Mouse (Mus musculus) embryo, embryonic 11 days (tissue): ENCODE measurements around the gene Rcbtb2.

Experiments used
- DNase-seq: peaks from one replicate; pipeline ENCODE4 v3.0.0-alpha.2; 2015

Gene Rcbtb2

GRCm38 (mm10) chr14:73116938-73117337, 5.9 kb upstream of the Rcbtb2 start:
- DNase-seq, result peak; percentile 57

GRCm38 (mm10) chr14:73117411-73118392, 5.1 kb upstream of the Rcbtb2 start:
- no peak for DNase-seq

GRCm38 (mm10) chr14:73118482-73119347, 4.1 kb upstream of the Rcbtb2 start:
- no peak for DNase-seq

GRCm38 (mm10) chr14:73119459-73119858, 3.4 kb upstream of the Rcbtb2 start:
- DNase-seq, result no peak

GRCm38 (mm10) chr14:73119966-73120365, 2.9 kb upstream of the Rcbtb2 start:
- DNase-seq, result no peak

GRCm38 (mm10) chr14:73122211-73122922, 470 bp upstream of the Rcbtb2 start:
- no peak for DNase-seq

- DNase-seq, result no peak
These were observed 544 bp downstream of the Rcbtb2 start for GRCm38 (mm10) chr14:73123381-73123780.

GRCm38 (mm10) chr14:73123786-73124185, 949 bp downstream of the Rcbtb2 start:
- DNase-seq, result no peak

GRCm38 (mm10) chr14:73130519-73130918, 7.7 kb downstream of the Rcbtb2 start:
- no peak for DNase-seq

- no peak for DNase-seq
These were observed 9.1 kb downstream of the Rcbtb2 start for GRCm38 (mm10) chr14:73131856-73132410.

- no peak for DNase-seq
These were observed 9.9 kb downstream of the Rcbtb2 start for GRCm38 (mm10) chr14:73132731-73133130.

- no peak for DNase-seq
These were observed 14.4 kb downstream of the Rcbtb2 start for GRCm38 (mm10) chr14:73137234-73137633.

GRCm38 (mm10) chr14:73138483-73138882, 15.6 kb downstream of the Rcbtb2 start:
- no peak for DNase-seq

- DNase-seq, result no peak
These were observed 17.0 kb downstream of the Rcbtb2 start for GRCm38 (mm10) chr14:73139866-73140265.

- no peak for DNase-seq
These were observed 19.0 kb downstream of the Rcbtb2 start for GRCm38 (mm10) chr14:73141800-73142199.

GRCm38 (mm10) chr14:73142421-73142895, 19.6 kb downstream of the Rcbtb2 start:
- peak; percentile 65 for DNase-seq

- DNase-seq, result peak; percentile 90
These were observed 20.3 kb downstream of the Rcbtb2 start for GRCm38 (mm10) chr14:73142896-73143709.

GRCm38 (mm10) chr14:73143710-73144420, 21.0 kb downstream of the Rcbtb2 start:
- no peak for DNase-seq

GRCm38 (mm10) chr14:73145531-73145930, 22.7 kb downstream of the Rcbtb2 start:
- no peak for DNase-seq

- no peak for DNase-seq
These were observed 23.9 kb downstream of the Rcbtb2 start for GRCm38 (mm10) chr14:73146721-73147120.

- no peak for DNase-seq
These were observed 25.3 kb downstream of the Rcbtb2 start for GRCm38 (mm10) chr14:73148125-73148524.
